In genomic region chr9:83909836-83910235, GRCm38 (mm10) we compare ENCODE assay signal across 35 mouse cellular contexts.
"Had no signal": no experiment of that assay in that cellular context is flagged by ENCODE, and none has a peak within 500 bp of the region (broad histone marks: within the 10 kb centered on the region; RNA-seq: fewer than 3 reads in every experiment).

No protein-coding gene starts in this region.

- H3K4me1 ChIP-seq: heart, embryonic 10.5 days; heart, embryonic 12.5 days; heart, embryonic 13.5 days; heart, embryonic 15.5 days; hindbrain, embryonic 10.5 days; hindbrain, embryonic 12.5 days; hindbrain, embryonic 13.5 days; hindbrain, embryonic 15.5 days; intestine, embryonic 15.5 days; kidney, embryonic 15.5 days had no signal

- H3K9ac ChIP-seq: heart, embryonic 12.5 days; heart, embryonic 13.5 days; heart, embryonic 15.5 days; hindbrain, embryonic 12.5 days; hindbrain, embryonic 13.5 days; hindbrain, embryonic 14.5 days; hindbrain, embryonic 15.5 days; intestine, embryonic 15.5 days; kidney, embryonic 15.5 days had no signal

- H3K4me2 ChIP-seq: heart, embryonic 11.5 days; heart, embryonic 12.5 days; heart, embryonic 13.5 days; heart, embryonic 15.5 days; hindbrain, embryonic 12.5 days; hindbrain, embryonic 13.5 days; hindbrain, embryonic 14.5 days; hindbrain, embryonic 15.5 days; intestine, embryonic 15.5 days; kidney, embryonic 15.5 days had no signal

- H3K4me3 ChIP-seq: heart, embryonic 10.5 days; heart, embryonic 12.5 days; heart, embryonic 13.5 days; heart, embryonic 15.5 days; hindbrain, embryonic 10.5 days; hindbrain, embryonic 12.5 days; hindbrain, embryonic 13.5 days; hindbrain, embryonic 15.5 days; intestine, embryonic 15.5 days; kidney, embryonic 15.5 days; layer of hippocampus, adult 2 months; left cerebral cortex, adult 2 months had no signal

- H3K27ac ChIP-seq: heart, embryonic 10.5 days; heart, embryonic 13.5 days; heart, embryonic 15.5 days; hindbrain, embryonic 10.5 days; hindbrain, embryonic 12.5 days; hindbrain, embryonic 13.5 days; hindbrain, embryonic 14.5 days; hindbrain, embryonic 15.5 days; hindbrain, postnatal 0 days; intestine, embryonic 15.5 days; kidney, embryonic 15.5 days; kidney, postnatal 0 days; layer of hippocampus, adult 2 months; left cerebral cortex, adult 2 months had no signal

- ATAC-seq: hindbrain, embryonic 16.5 days; hindbrain, postnatal 0 days; inflammation-experienced regulatory T-cells, adult 6 months; intestine, embryonic 15.5 days; intestine, embryonic 16.5 days; intestine, postnatal 0 days had no signal

- H3K27me3 ChIP-seq: heart, embryonic 12.5 days; heart, embryonic 13.5 days; heart, embryonic 15.5 days; hindbrain, embryonic 12.5 days; hindbrain, embryonic 13.5 days; hindbrain, embryonic 15.5 days; intestine, embryonic 15.5 days; kidney, embryonic 15.5 days had no signal

- H3K9me3 ChIP-seq: heart, embryonic 10.5 days; heart, embryonic 12.5 days; heart, embryonic 13.5 days; heart, embryonic 15.5 days; hindbrain, embryonic 10.5 days; hindbrain, embryonic 12.5 days; hindbrain, embryonic 13.5 days; hindbrain, embryonic 15.5 days; intestine, embryonic 15.5 days; kidney, embryonic 15.5 days had no signal

- H3K36me3 ChIP-seq: heart, embryonic 10.5 days; heart, embryonic 12.5 days; heart, embryonic 13.5 days; heart, embryonic 15.5 days; hindbrain, embryonic 10.5 days; hindbrain, embryonic 12.5 days; hindbrain, embryonic 13.5 days; hindbrain, embryonic 15.5 days; intestine, embryonic 15.5 days; kidney, embryonic 15.5 days had no signal

- DNase-seq: heart, postnatal 14 days; heart, postnatal 36 days; heart, postnatal 4 days; kidney, adult 11 months; kidney, adult 18-20 months; kidney, adult 2 months; kidney, adult 8-10 months; kidney, adult 9 months; kidney, postnatal 10 days; kidney, postnatal 14 days; kidney, postnatal 25 days; kidney, postnatal 36 days; kidney, postnatal 4 days; layer of hippocampus, adult 9-11 months; layer of hippocampus, postnatal 36 days had no signal
